Mouse (Mus musculus) kidney, adult 18-20 months (tissue): ENCODE results near the gene Rpl35.
"Not testable (repeated sequence)": the region's sequence is repeated elsewhere in the genome, so short reads cannot be mapped to it uniquely, and the experiment has no call there.

Source experiments
- DNase-seq: peaks from one replicate; pipeline ENCODE4 v3.0.0; 2021

Rpl35 gene

GRCm38 (mm10) chr2:39005574-39006079, at the start of gene Rpl35:
Rpl35 (minus strand) TSS chr2:39005624.
- DNase-seq: peak; percentile 65

- no peak for DNase-seq
Observed at GRCm38 (mm10) chr2:39048515-39048914, 43.1 kb upstream of the Rpl35 start.

GRCm38 (mm10) chr2:39040215-39040614, 34.8 kb upstream of the Rpl35 start:
- no peak for DNase-seq

- no peak for DNase-seq
Observed at GRCm38 (mm10) chr2:39031611-39032010, 26.2 kb upstream of the Rpl35 start.

GRCm38 (mm10) chr2:39020004-39020403, 14.6 kb upstream of the Rpl35 start:
- no peak for DNase-seq

GRCm38 (mm10) chr2:39016581-39016980, 11.2 kb upstream of the Rpl35 start:
- no peak for DNase-seq

- no peak for DNase-seq
Observed at GRCm38 (mm10) chr2:39012768-39013279, 7.4 kb upstream of the Rpl35 start.

- DNase-seq: no peak
Observed at GRCm38 (mm10) chr2:39011971-39012370, 6.5 kb upstream of the Rpl35 start.

GRCm38 (mm10) chr2:39011264-39011663, 5.8 kb upstream of the Rpl35 start:
- DNase-seq: no peak

- not testable (repeated sequence) for DNase-seq
Observed at GRCm38 (mm10) chr2:39010144-39010543, 4.7 kb upstream of the Rpl35 start.

- no peak for DNase-seq
Observed at GRCm38 (mm10) chr2:39008954-39009365, 3.5 kb upstream of the Rpl35 start.

GRCm38 (mm10) chr2:39008350-39008851, 3.0 kb upstream of the Rpl35 start:
- DNase-seq: no peak

- peak; percentile 95 for DNase-seq
Observed at GRCm38 (mm10) chr2:39007865-39008264, 2.4 kb upstream of the Rpl35 start.

GRCm38 (mm10) chr2:39006149-39006730, 816 bp upstream of the Rpl35 start:
- no peak for DNase-seq

- DNase-seq: peak; percentile 92
Observed at GRCm38 (mm10) chr2:39004880-39005435, 466 bp downstream of the Rpl35 start, which contains the start of gene Arpc5l. Arpc5l (plus strand) TSS chr2:39005348.

- DNase-seq: no peak
Observed at GRCm38 (mm10) chr2:39004372-39004771, 1.1 kb downstream of the Rpl35 start.

GRCm38 (mm10) chr2:39003512-39003911, 1.9 kb downstream of the Rpl35 start:
- no peak for DNase-seq

- DNase-seq: no peak
Observed at GRCm38 (mm10) chr2:39003106-39003505, 2.3 kb downstream of the Rpl35 start.

- no peak for DNase-seq
Observed at GRCm38 (mm10) chr2:39001866-39002265, 3.6 kb downstream of the Rpl35 start.

- DNase-seq: no peak
Observed at GRCm38 (mm10) chr2:39000587-39000919, 4.9 kb downstream of the Rpl35 start.

GRCm38 (mm10) chr2:38999910-39000586, 5.4 kb downstream of the Rpl35 start:
- DNase-seq: peak; percentile 36

GRCm38 (mm10) chr2:38999381-38999780, 6.0 kb downstream of the Rpl35 start:
- no peak for DNase-seq
